Mouse (Mus musculus): ENCODE data around the gene Osgin1.

- TF ChIP-seq POLR2A (IDR thresholded peaks at IDR 0.05; ENCODE audit: insufficient read length, low read depth) (no peak), MYOG (IDR thresholded peaks at IDR 0.05; ENCODE audit: control insufficient read depth in 1 of 3, insufficient read depth in 1 of 3, insufficient read length in 2 of 3, low read depth in 2 of 3) (peak in 1 of 3 experiments; percentile 48), POLR2AphosphoS2 (IDR thresholded peaks at IDR 0.05; ENCODE audit: insufficient read length, low read depth) (no peak)
These were observed 13.6 kb upstream of the Osgin1 start for GRCm38 (mm10) chr8:119420318-119420717.
